Mouse (Mus musculus): Measurements from ENCODE around the gene Tab1.

- TF ChIP-seq CTCF (IDR thresholded peaks at IDR 0.05; ENCODE audit: borderline replicate concordance, control insufficient read depth, extremely low read depth, insufficient read depth, low read length, poor library complexity) = no peak
- TF ChIP-seq POLR2A (IDR thresholded peaks at IDR 0.05; ENCODE audit: control insufficient read depth, extremely low read depth, insufficient read depth, low read length, poor library complexity) = no peak
Observed at GRCm38 (mm10) chr15:80131421-80131820, 1.5 kb upstream of the Tab1 start.

Measured in thymus, adult 2 months (tissue).